Mouse (Mus musculus) G1E (cell line): ENCODE measurements around the gene Cd101.

Source experiments
- CTCF ChIP-seq: IDR thresholded peaks from 2 replicates; pipeline ENCODE4 v1.5.1; 2012; ENCODE audit warnings: low read depth, low read length, inconsistent platforms, mixed read lengths
- GATA1 ChIP-seq: IDR thresholded peaks from 2 replicates; pipeline ENCODE4 v1.6.1; 2012; ENCODE audit warnings: borderline replicate concordance, low read length, inconsistent platforms, mixed read lengths
- GATA2 ChIP-seq: IDR thresholded peaks from 2 replicates; pipeline ENCODE4 v1.6.1; 2012; ENCODE audit warnings: low read depth, low read length, inconsistent platforms, borderline replicate concordance
- POLR2AphosphoS5 ChIP-seq: IDR thresholded peaks from 2 replicates; pipeline ENCODE4 v1.6.1; 2012; ENCODE audit warnings: low read depth, low read length, inconsistent platforms; ENCODE audit not compliant: insufficient replicate concordance
- TAL1 ChIP-seq: conservative IDR thresholded peaks from 2 replicates; pipeline ENCODE4 v1.6.1; 2012; ENCODE audit warnings: low read depth, low read length, inconsistent platforms, mixed read lengths

DNA sequence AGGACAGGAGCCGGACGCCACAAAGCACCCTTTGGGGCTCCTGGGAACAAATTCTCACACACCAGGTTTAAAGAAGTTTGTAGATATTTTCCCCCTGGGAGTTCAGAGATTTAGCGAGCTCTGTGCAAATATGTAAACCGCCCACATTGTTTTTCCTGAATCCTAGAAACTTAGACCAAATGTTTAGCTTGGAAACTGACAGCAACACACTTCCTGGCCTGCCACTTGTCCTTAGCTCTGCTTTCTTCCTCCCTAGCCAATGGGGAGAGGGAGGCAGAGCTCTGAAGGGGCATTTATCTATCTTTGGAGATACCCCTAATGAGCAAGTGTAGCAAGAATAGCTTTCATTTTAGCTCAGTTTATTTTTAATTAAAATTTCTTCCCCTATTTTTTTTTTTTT lies 14.1 kb downstream of the Cd101 start:
- TF ChIP-seq CTCF (no peak), POLR2AphosphoS5 (no peak), GATA1 (no peak), GATA2 (no peak), TAL1 (no peak)
